Mouse (Mus musculus) cerebellum, adult 9-10 months (tissue): ENCODE data around the gene Sema6d.

Experiments
- DNase-seq: peaks from one replicate; pipeline ENCODE4 v3.0.0; 2022

The Sema6d gene

GRCm38 (mm10) chr2:124404631-124405562, 315.1 kb downstream of the Sema6d start:
- no peak for DNase-seq

GRCm38 (mm10) chr2:124408956-124409355, 319.2 kb downstream of the Sema6d start:
- DNase-seq = no peak

GRCm38 (mm10) chr2:124416730-124417129, 327.0 kb downstream of the Sema6d start:
- DNase-seq = no peak

- no peak for DNase-seq
These were observed 328.6 kb downstream of the Sema6d start for GRCm38 (mm10) chr2:124418319-124418718.

- no peak for DNase-seq
These were observed 330.5 kb downstream of the Sema6d start for GRCm38 (mm10) chr2:124420170-124420825.

- DNase-seq = no peak
These were observed 340.0 kb downstream of the Sema6d start for GRCm38 (mm10) chr2:124429744-124430143.

- DNase-seq = no peak
These were observed 340.9 kb downstream of the Sema6d start for GRCm38 (mm10) chr2:124430708-124431107.

GRCm38 (mm10) chr2:124435382-124436002, 345.7 kb downstream of the Sema6d start:
- no peak for DNase-seq

GRCm38 (mm10) chr2:124436704-124437103, 346.9 kb downstream of the Sema6d start:
- DNase-seq = no peak

- DNase-seq = no peak
These were observed 354.4 kb downstream of the Sema6d start for GRCm38 (mm10) chr2:124444199-124444598.

GRCm38 (mm10) chr2:124455881-124456280, 366.1 kb downstream of the Sema6d start:
- no peak for DNase-seq

- no peak for DNase-seq
These were observed 367.2 kb downstream of the Sema6d start for GRCm38 (mm10) chr2:124456999-124457398.

- no peak for DNase-seq
These were observed 368.3 kb downstream of the Sema6d start for GRCm38 (mm10) chr2:124458028-124458427.

- no peak for DNase-seq
These were observed 371.2 kb downstream of the Sema6d start for GRCm38 (mm10) chr2:124460956-124461355.

GRCm38 (mm10) chr2:124461378-124461851, 371.6 kb downstream of the Sema6d start:
- no peak for DNase-seq

- DNase-seq = no peak
These were observed 375.5 kb downstream of the Sema6d start for GRCm38 (mm10) chr2:124465004-124465946.

GRCm38 (mm10) chr2:124467429-124467828, 377.7 kb downstream of the Sema6d start:
- DNase-seq = no peak

- DNase-seq = no peak
These were observed 380.7 kb downstream of the Sema6d start for GRCm38 (mm10) chr2:124470346-124471042.

GRCm38 (mm10) chr2:124472674-124473507, 383.1 kb downstream of the Sema6d start:
- DNase-seq = no peak

GRCm38 (mm10) chr2:124477904-124478303, 388.1 kb downstream of the Sema6d start:
- DNase-seq = no peak

- DNase-seq = no peak
These were observed 388.8 kb downstream of the Sema6d start for GRCm38 (mm10) chr2:124478526-124478925.
